Mouse (Mus musculus) bone marrow macrophage, adult 2 months (primary cell): Measurements from ENCODE around the gene Dpysl5. TPM values are rescaled to one million over a fixed set of nuclear protein-coding genes. Genes with fewer than 3 reads are reported as not detected.

Experiments
- H3K27ac ChIP-seq: 2 replicates; pipeline ENCODE4 v1.5.1; 2012; ENCODE audit warnings: low read depth, low read length; ENCODE audit not compliant: insufficient read depth
- H3K4me1 ChIP-seq: 2 replicates; pipeline ENCODE4 v1.6.1; 2012; ENCODE audit warnings: low read length; ENCODE audit not compliant: control insufficient read depth, insufficient read depth
- H3K4me3 ChIP-seq: 2 replicates; pipeline ENCODE4 v1.5.1; 2012; ENCODE audit warnings: mild to moderate bottlenecking, low read length, moderate library complexity; ENCODE audit not compliant: insufficient read depth
- CTCF ChIP-seq: IDR thresholded peaks from 2 replicates; pipeline ENCODE4 v1.5.1; 2012; ENCODE audit warnings: low read depth, mild to moderate bottlenecking, low read length, moderate library complexity
- POLR2A ChIP-seq: IDR thresholded peaks from 2 replicates; pipeline ENCODE4 v1.6.1; 2012; ENCODE audit warnings: mild to moderate bottlenecking, low read depth, low read length, borderline replicate concordance
- polyA plus RNA-seq: library from polyadenylated mRNA; stranded (reverse); fragments of >200 nt; gene quantifications from 2 replicates; pipeline ENCODE4 v1.2.4, GENCODE M21; 2012; ENCODE audit not compliant: missing spikeins, insufficient read depth, insufficient read length

Dpysl5 gene
- polyA plus RNA-seq, 1 experiment: not detected

- H3K4me3 ChIP-seq: no peak overlapping the region
- H3K27ac ChIP-seq: no peak overlapping the region
- TF ChIP-seq POLR2A (no peak), CTCF (no peak)
- H3K4me1 ChIP-seq: no peaks in the 10 kb centered on the region
Measured at GRCm38 (mm10) chr5:30762815-30763510, 51.6 kb downstream of the Dpysl5 start.

- H3K4me1 ChIP-seq: no peaks in the 10 kb centered on the region
- no peak overlapping the region for H3K27ac ChIP-seq
- no peak overlapping the region for H3K4me3 ChIP-seq
- no peak for TF ChIP-seq POLR2A
- TF ChIP-seq CTCF: no peak
Measured at GRCm38 (mm10) chr5:30763511-30763830, 52.1 kb downstream of the Dpysl5 start.

GRCm38 (mm10) chr5:30765596-30766370, 54.4 kb downstream of the Dpysl5 start:
- no peak for TF ChIP-seq CTCF
- no peak for TF ChIP-seq POLR2A
- H3K27ac ChIP-seq: no peak overlapping the region
- H3K4me3 ChIP-seq: no peak overlapping the region
- no peaks in the 10 kb centered on the region for H3K4me1 ChIP-seq

DNA sequence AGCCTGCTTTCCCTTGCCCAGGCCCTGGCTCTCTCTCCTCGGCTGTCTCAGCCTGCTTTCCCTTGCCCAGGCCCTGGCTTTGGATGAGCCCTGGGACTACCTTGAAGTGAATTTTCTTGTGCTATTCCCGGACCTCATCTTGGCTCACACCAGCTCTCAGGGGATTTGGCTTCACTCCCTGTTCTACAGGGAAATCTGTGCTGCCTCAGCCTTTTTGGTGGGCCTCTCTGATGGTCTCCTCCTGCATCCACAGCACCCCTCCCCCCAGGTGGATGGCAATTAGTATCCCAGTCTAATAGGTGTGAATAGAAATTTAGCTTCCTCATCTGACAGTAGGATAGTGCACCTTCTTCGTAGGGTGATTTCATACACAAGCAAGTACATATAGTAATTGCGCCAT, 56.7 kb downstream of the Dpysl5 start:
- TF ChIP-seq CTCF (no peak), POLR2A (no peak)
- Histone ChIP-seq H3K27ac (no peak overlapping the region), H3K4me1 (no peaks in the 10 kb centered on the region), H3K4me3 (no peak overlapping the region)

DNA sequence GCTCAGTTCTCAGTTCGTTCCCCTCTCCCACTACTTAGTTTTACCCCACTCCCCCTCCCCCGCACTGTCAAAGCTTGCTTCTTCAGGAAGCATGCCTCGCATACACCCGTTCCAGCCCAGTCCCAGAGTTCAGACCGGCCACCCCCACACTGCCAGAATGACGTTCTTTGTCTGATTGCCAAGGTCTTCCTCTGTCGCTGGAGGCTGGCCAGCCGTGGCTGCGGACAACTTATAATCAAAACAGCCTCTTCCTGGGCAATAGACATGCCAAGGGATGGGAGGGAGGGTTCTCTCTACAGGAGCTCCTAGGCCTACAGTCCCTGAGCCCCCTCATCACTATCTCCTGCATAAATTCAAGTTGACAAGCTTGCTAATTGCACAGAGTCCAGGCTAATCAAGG, 57.2 kb downstream of the Dpysl5 start:
- Histone ChIP-seq H3K4me3 (no peak overlapping the region), H3K4me1 (no peaks in the 10 kb centered on the region), H3K27ac (no peak overlapping the region)
- TF ChIP-seq CTCF (no peak), POLR2A (no peak)

DNA sequence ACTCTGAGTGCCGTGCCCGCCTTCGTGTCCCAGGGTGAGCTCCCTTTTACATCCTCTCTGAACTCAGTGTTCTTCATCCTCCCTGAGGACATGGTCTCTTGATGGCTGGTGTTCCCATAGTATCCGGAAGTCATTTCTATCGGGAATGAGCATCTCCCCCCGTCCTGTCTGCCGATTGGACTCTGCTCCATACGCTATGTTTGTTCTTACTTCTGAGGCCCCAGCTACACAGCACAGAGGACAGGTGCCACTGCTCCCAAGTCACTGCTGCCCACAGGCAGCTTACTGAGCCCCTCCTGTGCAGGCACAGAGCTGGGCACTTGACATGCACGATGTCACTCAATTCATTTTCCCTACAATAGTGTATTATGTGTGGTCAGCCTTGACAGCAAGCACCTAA, 57.7 kb downstream of the Dpysl5 start:
- H3K4me1 ChIP-seq: no peaks in the 10 kb centered on the region
- H3K4me3 ChIP-seq: no peak overlapping the region
- H3K27ac ChIP-seq: no peak overlapping the region
- no peak for TF ChIP-seq CTCF
- TF ChIP-seq POLR2A: no peak

DNA sequence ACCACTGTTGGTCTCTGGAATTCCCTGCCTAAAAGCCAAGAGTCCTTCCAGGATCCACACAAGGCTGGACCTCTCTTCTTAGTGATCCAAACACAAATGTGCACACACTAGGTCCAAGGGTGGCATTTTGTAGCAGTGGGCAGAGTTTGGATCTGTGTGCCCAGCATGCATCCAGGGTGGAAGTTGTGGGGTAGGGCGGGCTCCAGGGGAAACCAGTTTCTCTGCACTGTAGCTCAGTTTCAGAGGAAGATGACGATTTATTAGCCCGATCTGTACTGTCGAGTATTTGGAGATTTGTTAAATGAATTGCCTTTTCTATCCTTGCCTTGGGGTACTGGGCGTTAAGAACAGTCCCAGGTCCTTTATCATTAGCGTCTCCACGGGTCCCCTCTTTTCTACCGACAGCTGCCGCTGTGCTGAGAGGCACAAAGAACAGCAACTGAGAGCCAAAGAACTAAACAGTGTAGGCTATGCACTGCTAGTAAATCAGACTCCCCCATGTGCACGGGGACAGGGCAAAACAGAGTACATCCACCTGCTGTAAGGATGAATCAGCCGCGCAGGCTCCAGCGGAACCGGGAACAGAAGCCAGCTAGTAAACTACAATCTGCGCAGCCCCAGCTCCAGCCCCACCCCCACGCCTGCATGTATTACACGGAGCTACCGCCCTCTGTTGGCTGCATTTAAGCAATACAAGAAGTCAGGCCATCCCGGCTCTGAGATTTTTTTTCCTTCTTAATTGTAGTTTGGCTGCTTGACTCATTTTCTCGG, 63.4 kb downstream of the Dpysl5 start:
- H3K4me1 ChIP-seq: peaks cover 8% of the 10 kb centered on the region
- H3K4me3 ChIP-seq: peak overlapping the region; percentile 15; the same call in 1 of the 2 replicates
- no peak overlapping the region for H3K27ac ChIP-seq
- no peak for TF ChIP-seq POLR2A
- TF ChIP-seq CTCF: peak; percentile 69

- H3K4me1 ChIP-seq: peaks cover 8% of the 10 kb centered on the region
- H3K27ac ChIP-seq: no peak overlapping the region
- TF ChIP-seq CTCF (no peak), POLR2A (no peak)
- no peak overlapping the region for H3K4me3 ChIP-seq
Measured at GRCm38 (mm10) chr5:30780699-30781098, 69.3 kb downstream of the Dpysl5 start.

DNA sequence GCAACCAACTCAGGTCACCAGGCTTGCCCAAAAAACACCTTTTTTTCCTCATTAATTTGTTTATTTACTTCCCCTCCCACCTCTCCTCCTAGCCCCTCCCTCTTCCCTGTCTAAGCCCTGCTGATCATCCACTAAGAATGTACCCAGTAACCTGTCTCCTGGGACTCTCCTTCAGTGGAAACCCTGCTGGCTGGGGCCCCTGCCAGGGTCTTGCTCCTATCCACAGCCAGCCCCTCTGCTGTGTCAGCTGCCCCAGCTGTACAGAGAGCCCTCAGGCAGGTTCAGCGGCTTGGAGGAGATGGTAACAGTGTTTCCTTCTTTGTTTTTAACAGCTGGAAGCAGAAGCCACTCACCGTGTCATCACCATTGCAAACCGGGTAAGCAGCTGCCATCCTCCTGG, 69.8 kb downstream of the Dpysl5 start:
- TF ChIP-seq CTCF (no peak), POLR2A (no peak)
- Histone ChIP-seq H3K27ac (no peak overlapping the region), H3K4me3 (no peak overlapping the region), H3K4me1 (peaks cover 8% of the 10 kb centered on the region)

DNA sequence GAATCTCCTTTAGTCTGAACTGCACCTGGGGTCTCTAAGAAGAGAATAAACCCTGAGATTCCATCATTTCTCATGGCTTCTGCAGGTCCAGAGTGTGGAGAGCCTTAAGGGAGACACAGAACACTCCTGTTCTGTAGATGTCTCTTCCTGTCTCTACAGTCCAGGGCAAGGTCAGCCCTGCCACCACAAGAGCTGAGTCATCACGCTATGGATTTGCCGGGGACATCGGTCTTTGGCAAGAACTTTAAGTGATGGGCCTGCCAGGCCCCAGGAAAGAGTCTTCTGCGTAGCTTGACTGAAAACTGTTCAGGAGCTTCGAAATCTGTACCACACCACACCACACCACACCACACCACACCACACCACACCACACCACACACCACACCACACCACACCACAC, 76.0 kb downstream of the Dpysl5 start:
- H3K27ac ChIP-seq: no peak overlapping the region
- peaks cover 7% of the 10 kb centered on the region; the same call in 1 of the 2 replicates for H3K4me1 ChIP-seq
- no peak for TF ChIP-seq CTCF
- no peak for TF ChIP-seq POLR2A
- no peak overlapping the region for H3K4me3 ChIP-seq
